ENCODE assay signal across 9 mouse cellular contexts in the genomic region with DNA sequence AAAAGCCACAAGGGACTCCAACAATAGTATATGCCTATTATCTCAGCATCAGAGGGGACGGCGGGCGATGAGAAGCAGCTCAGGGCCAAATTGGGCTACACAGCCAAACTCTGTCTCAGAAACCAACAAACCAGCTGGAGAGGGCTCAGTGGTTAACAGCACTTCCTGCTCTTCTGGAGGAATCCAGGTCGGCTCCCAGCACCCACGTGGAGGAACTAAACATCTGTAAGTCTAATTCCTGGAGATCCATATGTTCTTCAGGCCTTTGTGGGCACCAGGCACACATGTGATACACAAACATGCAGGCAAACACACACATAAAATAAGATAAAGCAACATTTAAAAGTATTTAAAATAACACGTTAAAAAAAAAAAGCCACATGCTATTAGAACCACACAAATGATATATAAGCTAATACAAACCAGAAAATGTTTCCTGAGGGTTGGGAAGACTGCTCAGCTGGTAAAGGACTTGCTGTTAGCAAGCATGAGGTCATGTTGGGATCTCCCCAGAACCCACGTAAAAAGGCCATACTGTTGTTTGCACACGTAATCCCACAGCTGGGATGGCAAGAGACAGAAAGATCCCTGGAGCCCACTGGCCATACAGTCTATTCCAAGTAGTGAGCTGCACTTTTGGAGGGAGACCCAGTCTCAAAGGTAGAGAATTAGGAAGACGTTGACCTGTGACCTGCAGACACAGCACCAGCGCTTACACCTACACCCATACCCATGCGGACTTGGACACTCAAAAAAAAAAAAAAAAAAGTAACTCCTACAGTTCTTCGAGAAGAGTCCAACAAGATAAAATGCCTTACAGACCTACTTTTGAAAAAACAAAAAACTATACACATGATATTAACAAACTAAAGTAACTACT. TPM values are rescaled to one million over a fixed set of nuclear protein-coding genes. Genes with fewer than 3 reads are reported as not detected.
DNase-seq lines count a peak whose midpoint lies in the region; ATAC-seq and TF ChIP-seq lines count a peak whose summit lies in the region.
"Had no signal": no experiment of that assay in that cellular context is flagged by ENCODE, and none has a peak within 500 bp of the region (broad histone marks: within the 10 kb centered on the region; RNA-seq: fewer than 3 reads in every experiment).

No protein-coding gene starts in this region.

- 40% methylated on average over 12 of the region's 12 CpGs for WGBS in heart, embryonic 16.5 days
- WGBS in forebrain, embryonic 16.5 days: 63% methylated on average over 12 of the region's 12 CpGs

- no peak overlapping the region for H3K27ac ChIP-seq in heart, embryonic 16.5 days (ENCODE audit: low read length)
- no peak overlapping the region for H3K27ac ChIP-seq in ES-E14 (ENCODE audit: insufficient read depth, low read depth, low read length, poor library complexity, severe bottlenecking)
- H3K27ac ChIP-seq in forebrain, embryonic 16.5 days (ENCODE audit: low read length): no peak overlapping the region

- no peak for DNase-seq in heart, adult 18-20 months
- no peak for DNase-seq in ES-E14 (ENCODE audit: low read depth, low spot score)
- DNase-seq in ovary, adult 18-20 months (ENCODE audit: low spot score): no peak
- DNase-seq in left cerebral cortex, adult 11 months (ENCODE audit: low spot score): no peak
- no peak for DNase-seq in gastrocnemius, postnatal 14 days

- peak overlapping the region; percentile 82 for H3K9ac ChIP-seq in heart, embryonic 16.5 days (ENCODE audit: low read length)
- peak overlapping the region; percentile 16; the same call in 1 of the 2 replicates for H3K9ac ChIP-seq in ES-E14 (ENCODE audit: insufficient read depth, low read depth, low read length, poor library complexity, severe bottlenecking)
- H3K9ac ChIP-seq in forebrain, embryonic 16.5 days (replicated peaks; ENCODE audit: low read depth, low read length): peak overlapping the region; percentile 93

- peak overlapping the region; percentile 69 for H3K4me3 ChIP-seq in heart, embryonic 16.5 days (ENCODE audit: low read length)
- peak overlapping the region; percentile 69 to 86 for H3K4me3 ChIP-seq in ES-E14 (ENCODE audit: insufficient read depth in 1 of 2, low read depth in 1 of 2, low read length in 2 of 2, poor library complexity in 1 of 2, severe bottlenecking in 1 of 2)
- H3K4me3 ChIP-seq in forebrain, embryonic 16.5 days (replicated peaks; ENCODE audit: low read length): peak overlapping the region; percentile 97

- intact Hi-C loops in gastrocnemius, postnatal 14 days (cut with DNase I; ENCODE audit: low total_unique reads): no loop called here

- in situ Hi-C loops in ES-E14 (cut with MboI; ENCODE audit: low sequenced_read_pairs in 2 of 2, unreplicated experiment in 2 of 2): no loop called here

- ATAC-seq in heart, embryonic 16.5 days (replicated peaks; ENCODE audit: extremely low read depth, insufficient read depth, low FRiP score): no peak
- ATAC-seq in forebrain, embryonic 16.5 days: no peak
- ATAC-seq in megakaryocyte progenitor cell, adult 5-6 weeks (replicated peaks; ENCODE audit: poor library complexity): 0 out of 2 replicates have a peak, but pooled peaks have one; percentile 7

- H3K27me3 ChIP-seq in heart, embryonic 16.5 days (ENCODE audit: control insufficient read depth, insufficient read depth, low read length): no peaks in the 10 kb centered on the region
- H3K27me3 ChIP-seq in forebrain, embryonic 16.5 days (replicated peaks; ENCODE audit: control insufficient read depth, insufficient read depth, low read length): no peaks in the 10 kb centered on the region

- H3K36me3 ChIP-seq in heart, embryonic 16.5 days (ENCODE audit: control insufficient read depth, insufficient read depth): peaks cover 14% of the 10 kb centered on the region
- H3K36me3 ChIP-seq in ES-E14 (ENCODE audit: control insufficient read depth, insufficient read depth, low read length, poor library complexity, severe bottlenecking): peaks cover 14% of the 10 kb centered on the region
- peaks cover 6% of the 10 kb centered on the region for H3K36me3 ChIP-seq in forebrain, embryonic 16.5 days (ENCODE audit: control insufficient read depth, insufficient read depth)

- H3K9me3 ChIP-seq in heart, embryonic 16.5 days (replicated peaks; ENCODE audit: control insufficient read depth, low read length): no peaks in the 10 kb centered on the region
- no peaks in the 10 kb centered on the region for H3K9me3 ChIP-seq in ES-E14 (ENCODE audit: control insufficient read depth, insufficient read depth, low read depth, low read length)
- H3K9me3 ChIP-seq in forebrain, embryonic 16.5 days (ENCODE audit: control insufficient read depth, low read length): no peaks in the 10 kb centered on the region

- H3K4me2 ChIP-seq in heart, embryonic 16.5 days (ENCODE audit: low read depth, low read length): peak overlapping the region; percentile 79
- H3K4me2 ChIP-seq in forebrain, embryonic 16.5 days (ENCODE audit: low read length): peak overlapping the region; percentile 96

- peaks cover 17% of the 10 kb centered on the region for H3K4me1 ChIP-seq in heart, embryonic 16.5 days (ENCODE audit: control insufficient read depth, insufficient read depth, low read length)
- H3K4me1 ChIP-seq in ES-E14 (ENCODE audit: control insufficient read depth in 2 of 2, insufficient read depth in 2 of 2, low read length in 2 of 2, poor library complexity in 1 of 2): peaks cover 0 to 2% of the 10 kb centered on the region in 2 experiments; a peak in 1 of 4 replicates
- H3K4me1 ChIP-seq in forebrain, embryonic 16.5 days (replicated peaks; ENCODE audit: control insufficient read depth, insufficient read depth, low read length): peaks cover 29% of the 10 kb centered on the region

TF ChIP-seq in ES-E14, 5 proteins besides CTCF, POLR2A, EP300 and RAD21:
- TF ChIP-seq ZC3H11A (IDR thresholded peaks at IDR 0.05; ENCODE audit: borderline replicate concordance, low read depth, low read length) (no peak), CHD2 (IDR thresholded peaks at IDR 0.05; ENCODE audit: low read depth, low read length) (no peak), ZNF384 (IDR thresholded peaks at IDR 0.05; ENCODE audit: low read depth, low read length) (0 out of 2 replicates have a peak, but pooled peaks have one; percentile 22)
TF ChIP-seq in ES-E14: peak in this region for 1.

RNA-seq across cellular contexts. Expression of gene Srp68, which starts 1.2 kb away (rescaled TPM):
- 65.9 and 72.3 TPM in 2 replicates for polyA plus RNA-seq in heart, embryonic 16.5 days (2015; fragmentation: Nextera tagmentation; extraction: Ambion mirVana)
- total RNA-seq in heart, adult 18-20 months (2021): 10 to 100 TPM; 59.0 to 67.2 TPM
- total RNA-seq in ES-E14 (2012; rRNA removed): 33.4 and 38.2 TPM in 2 replicates
- 64.1 and 72.0 TPM in 2 replicates for polyA plus RNA-seq in forebrain, embryonic 16.5 days (2015; fragmentation: Nextera tagmentation; extraction: Ambion mirVana)
- 59.1 and 65.6 TPM in 2 replicates for total RNA-seq in megakaryocyte progenitor cell, adult 5-6 weeks (2015)
- total RNA-seq in megakaryocyte progenitor cell, adult 5-6 weeks (2017): 63.1 and 67.3 TPM in 2 replicates
- total RNA-seq in gastrocnemius, postnatal 14 days (2021): 10 to 100 TPM; 68.5 to 69.5 TPM

RNA-seq across cellular contexts. Expression of gene Galr2, which starts 7.9 kb away (rescaled TPM):
- 0.11 and 0.20 TPM in 2 replicates for polyA plus RNA-seq in heart, embryonic 16.5 days (2015; fragmentation: Nextera tagmentation; extraction: Ambion mirVana)
- not detected for total RNA-seq in heart, adult 18-20 months (2021)
- 1.8 and 3.3 TPM in 2 replicates for total RNA-seq in ES-E14 (2012; rRNA removed)
- 0.10 and 0.14 TPM in 2 replicates for polyA plus RNA-seq in forebrain, embryonic 16.5 days (2015; fragmentation: Nextera tagmentation; extraction: Ambion mirVana)
- total RNA-seq in megakaryocyte progenitor cell, adult 5-6 weeks (2015): not detected in 2 replicates
- not detected in 2 replicates for total RNA-seq in megakaryocyte progenitor cell, adult 5-6 weeks (2017)
- total RNA-seq in gastrocnemius, postnatal 14 days (2021): under 1 TPM; 0.38 to 0.41 TPM
- total RNA-seq: layer of hippocampus, adult 8-10 months had no signal

RNA-seq across cellular contexts. Expression of gene Exoc7, which starts 34.2 kb away (rescaled TPM):
- 50.2 and 54.6 TPM in 2 replicates for polyA plus RNA-seq in heart, embryonic 16.5 days (2015; fragmentation: Nextera tagmentation; extraction: Ambion mirVana)
- total RNA-seq in heart, adult 18-20 months (2021): 10 to 100 TPM; 50.2 to 55.4 TPM
- total RNA-seq in ES-E14 (2012; rRNA removed): 25.5 and 26.4 TPM in 2 replicates
- 114 and 116 TPM in 2 replicates for polyA plus RNA-seq in forebrain, embryonic 16.5 days (2015; fragmentation: Nextera tagmentation; extraction: Ambion mirVana)
- 29.1 and 44.3 TPM in 2 replicates for total RNA-seq in megakaryocyte progenitor cell, adult 5-6 weeks (2015)
- total RNA-seq in megakaryocyte progenitor cell, adult 5-6 weeks (2017): 21.7 and 22.1 TPM in 2 replicates
- 10 to 100 TPM; 61.9 to 62.3 TPM for total RNA-seq in gastrocnemius, postnatal 14 days (2021)

RNA-seq across cellular contexts. Expression of gene Evpl, which starts 35.0 kb away (rescaled TPM):
- polyA plus RNA-seq in heart, embryonic 16.5 days (2015; fragmentation: Nextera tagmentation; extraction: Ambion mirVana): 1.2 TPM in 2 replicates
- under 1 TPM; 0.15 to 0.46 TPM for total RNA-seq in heart, adult 18-20 months (2021)
- 2.9 and 4.5 TPM in 2 replicates for total RNA-seq in ES-E14 (2012; rRNA removed)
- 0.32 and 0.39 TPM in 2 replicates for polyA plus RNA-seq in forebrain, embryonic 16.5 days (2015; fragmentation: Nextera tagmentation; extraction: Ambion mirVana)
- total RNA-seq in megakaryocyte progenitor cell, adult 5-6 weeks (2015): 0.05 and 0.24 TPM in 2 replicates
- 1.2 and 2.0 TPM in 2 replicates for total RNA-seq in megakaryocyte progenitor cell, adult 5-6 weeks (2017)
- total RNA-seq in gastrocnemius, postnatal 14 days (2021): under 1 TPM; 0.09 to 0.14 TPM

Comparison
In these comparisons a context has a peak if more than half of its experiments do, and no peak if none do; other contexts are left out.
1. H3K9ac ChIP-seq: peak in every context shown above with its lines; median percentile 93 in forebrain, embryonic 16.5 days; 82 in heart, embryonic 16.5 days; 16 in ES-E14.